Mouse (Mus musculus): Measurements from ENCODE around the gene Lnx2. TPM values are rescaled to one million over a fixed set of nuclear protein-coding genes. Genes with fewer than 3 reads are reported as not detected.

Gene Lnx2
- polyA plus RNA-seq, 1 experiment from 2014 or later = 19.7 TPM

- no peaks in the 10 kb centered on the region for H3K9me3 ChIP-seq (ENCODE audit: control insufficient read depth, low read length)
- no peaks in the 10 kb centered on the region for H3K36me3 ChIP-seq (ENCODE audit: control insufficient read depth, insufficient read depth, low read length)
- no peak for ATAC-seq (ENCODE audit: low read depth)
- H3K27me3 ChIP-seq (ENCODE audit: control insufficient read depth, insufficient read depth, low read depth, low read length) = no peaks in the 10 kb centered on the region
- no peak overlapping the region for H3K27ac ChIP-seq (ENCODE audit: low read length)
- no peak overlapping the region for H3K4me3 ChIP-seq (ENCODE audit: low read length)
- H3K4me1 ChIP-seq (replicated peaks; ENCODE audit: control insufficient read depth, insufficient read depth, low read length) = no peaks in the 10 kb centered on the region
- 59% methylated on average over 5 of the region's 5 CpGs for WGBS
- no peak overlapping the region for H3K4me2 ChIP-seq (ENCODE audit: low read depth, low read length)
- no peak overlapping the region for H3K9ac ChIP-seq (ENCODE audit: low read length)
Measured at GRCm38 (mm10) chr5:146989051-146989450, 87.3 kb downstream of the Lnx2 start.

- ATAC-seq (ENCODE audit: low read depth) = peak; percentile 50; the same call in 1 of the 2 replicates
- Histone ChIP-seq H3K4me2 (ENCODE audit: low read depth, low read length) (no peak overlapping the region), H3K36me3 (ENCODE audit: control insufficient read depth, insufficient read depth, low read length) (no peaks in the 10 kb centered on the region), H3K4me1 (replicated peaks; ENCODE audit: control insufficient read depth, insufficient read depth, low read length) (no peaks in the 10 kb centered on the region), H3K9ac (ENCODE audit: low read length) (no peak overlapping the region), H3K4me3 (ENCODE audit: low read length) (no peak overlapping the region), H3K27me3 (ENCODE audit: control insufficient read depth, insufficient read depth, low read depth, low read length) (no peaks in the 10 kb centered on the region), H3K9me3 (ENCODE audit: control insufficient read depth, low read length) (no peaks in the 10 kb centered on the region), H3K27ac (ENCODE audit: low read length) (no peak overlapping the region)
- WGBS = 75% methylated on average over 10 of the region's 10 CpGs
Measured at GRCm38 (mm10) chr5:146987588-146987987, 88.8 kb downstream of the Lnx2 start.

GRCm38 (mm10) chr5:146985725-146986433, 90.5 kb downstream of the Lnx2 start:
- no peak for ATAC-seq (ENCODE audit: low read depth)
- Histone ChIP-seq H3K27me3 (ENCODE audit: control insufficient read depth, insufficient read depth, low read depth, low read length) (no peaks in the 10 kb centered on the region), H3K27ac (ENCODE audit: low read length) (no peak overlapping the region), H3K4me2 (ENCODE audit: low read depth, low read length) (no peak overlapping the region), H3K4me1 (replicated peaks; ENCODE audit: control insufficient read depth, insufficient read depth, low read length) (no peaks in the 10 kb centered on the region), H3K9me3 (ENCODE audit: control insufficient read depth, low read length) (no peaks in the 10 kb centered on the region), H3K4me3 (ENCODE audit: low read length) (no peak overlapping the region), H3K36me3 (ENCODE audit: control insufficient read depth, insufficient read depth, low read length) (no peaks in the 10 kb centered on the region), H3K9ac (ENCODE audit: low read length) (no peak overlapping the region)
- WGBS = 63% methylated on average over 21 of the region's 21 CpGs

- no peak overlapping the region for H3K9ac ChIP-seq (ENCODE audit: low read length)
- peak; percentile 39; the same call in 1 of the 2 replicates for ATAC-seq (ENCODE audit: low read depth)
- H3K27me3 ChIP-seq (ENCODE audit: control insufficient read depth, insufficient read depth, low read depth, low read length) = no peaks in the 10 kb centered on the region
- no peak overlapping the region for H3K4me3 ChIP-seq (ENCODE audit: low read length)
- H3K27ac ChIP-seq (ENCODE audit: low read length) = no peak overlapping the region
- H3K4me2 ChIP-seq (ENCODE audit: low read depth, low read length) = no peak overlapping the region
- 4% methylated on average over 8 of the region's 8 CpGs for WGBS
- no peaks in the 10 kb centered on the region for H3K36me3 ChIP-seq (ENCODE audit: control insufficient read depth, insufficient read depth, low read length)
- no peaks in the 10 kb centered on the region for H3K9me3 ChIP-seq (ENCODE audit: control insufficient read depth, low read length)
- no peaks in the 10 kb centered on the region for H3K4me1 ChIP-seq (replicated peaks; ENCODE audit: control insufficient read depth, insufficient read depth, low read length)
Measured at GRCm38 (mm10) chr5:146983216-146983615, 93.2 kb downstream of the Lnx2 start.

- H3K9ac ChIP-seq (ENCODE audit: low read length) = no peak overlapping the region
- no peaks in the 10 kb centered on the region for H3K9me3 ChIP-seq (ENCODE audit: control insufficient read depth, low read length)
- no peak overlapping the region for H3K4me3 ChIP-seq (ENCODE audit: low read length)
- no peak overlapping the region for H3K4me2 ChIP-seq (ENCODE audit: low read depth, low read length)
- H3K27ac ChIP-seq (ENCODE audit: low read length) = no peak overlapping the region
- ATAC-seq (ENCODE audit: low read depth) = no peak
- no peaks in the 10 kb centered on the region for H3K4me1 ChIP-seq (replicated peaks; ENCODE audit: control insufficient read depth, insufficient read depth, low read length)
- no peaks in the 10 kb centered on the region for H3K36me3 ChIP-seq (ENCODE audit: control insufficient read depth, insufficient read depth, low read length)
- WGBS = 72% methylated on average over 6 of the region's 6 CpGs
- H3K27me3 ChIP-seq (ENCODE audit: control insufficient read depth, insufficient read depth, low read depth, low read length) = no peaks in the 10 kb centered on the region
Measured at GRCm38 (mm10) chr5:146981376-146981775, 95.0 kb downstream of the Lnx2 start.

GRCm38 (mm10) chr5:146974781-146975123, 101.6 kb downstream of the Lnx2 start:
- peaks cover 11% of the 10 kb centered on the region for H3K4me1 ChIP-seq (replicated peaks; ENCODE audit: control insufficient read depth, insufficient read depth, low read length)
- peak overlapping the region; percentile 41 for H3K4me2 ChIP-seq (ENCODE audit: low read depth, low read length)
- ATAC-seq (ENCODE audit: low read depth) = no peak
- peak overlapping the region; percentile 39; the same call in 1 of the 2 replicates for H3K27ac ChIP-seq (ENCODE audit: low read length)
- WGBS = 12% methylated on average over 13 of the region's 13 CpGs
- H3K4me3 ChIP-seq (ENCODE audit: low read length) = no peak overlapping the region; the same call in 1 of the 2 replicates
- no peaks in the 10 kb centered on the region for H3K27me3 ChIP-seq (ENCODE audit: control insufficient read depth, insufficient read depth, low read depth, low read length)
- H3K9ac ChIP-seq (ENCODE audit: low read length) = 0 out of 2 replicates have a peak overlapping the region, but pooled peaks have one; percentile 49
- H3K9me3 ChIP-seq (ENCODE audit: control insufficient read depth, low read length) = no peaks in the 10 kb centered on the region
- no peaks in the 10 kb centered on the region for H3K36me3 ChIP-seq (ENCODE audit: control insufficient read depth, insufficient read depth, low read length)

- no peak overlapping the region for H3K9ac ChIP-seq (ENCODE audit: low read length)
- no peaks in the 10 kb centered on the region for H3K36me3 ChIP-seq (ENCODE audit: control insufficient read depth, insufficient read depth, low read length)
- peak overlapping the region; percentile 41 for H3K4me2 ChIP-seq (ENCODE audit: low read depth, low read length)
- peak; percentile 69 for ATAC-seq (ENCODE audit: low read depth)
- H3K9me3 ChIP-seq (ENCODE audit: control insufficient read depth, low read length) = no peaks in the 10 kb centered on the region
- WGBS = 51% methylated on average over 25 of the region's 25 CpGs
- peaks cover 11% of the 10 kb centered on the region for H3K4me1 ChIP-seq (replicated peaks; ENCODE audit: control insufficient read depth, insufficient read depth, low read length)
- H3K4me3 ChIP-seq (ENCODE audit: low read length) = no peak overlapping the region
- H3K27ac ChIP-seq (ENCODE audit: low read length) = 0 out of 2 replicates have a peak overlapping the region, but pooled peaks have one; percentile 5
- no peaks in the 10 kb centered on the region for H3K27me3 ChIP-seq (ENCODE audit: control insufficient read depth, insufficient read depth, low read depth, low read length)
Measured at GRCm38 (mm10) chr5:146973858-146974780, 102.3 kb downstream of the Lnx2 start.

- 84% methylated on average over 9 of the region's 9 CpGs for WGBS
- no peaks in the 10 kb centered on the region for H3K9me3 ChIP-seq (ENCODE audit: control insufficient read depth, low read length)
- no peak for ATAC-seq (ENCODE audit: low read depth)
- H3K4me1 ChIP-seq (replicated peaks; ENCODE audit: control insufficient read depth, insufficient read depth, low read length) = peaks cover 11% of the 10 kb centered on the region
- H3K36me3 ChIP-seq (ENCODE audit: control insufficient read depth, insufficient read depth, low read length) = no peaks in the 10 kb centered on the region
- H3K4me3 ChIP-seq (ENCODE audit: low read length) = no peak overlapping the region
- H3K9ac ChIP-seq (ENCODE audit: low read length) = no peak overlapping the region
- H3K4me2 ChIP-seq (ENCODE audit: low read depth, low read length) = no peak overlapping the region
- H3K27me3 ChIP-seq (ENCODE audit: control insufficient read depth, insufficient read depth, low read depth, low read length) = no peaks in the 10 kb centered on the region
- H3K27ac ChIP-seq (ENCODE audit: low read length) = no peak overlapping the region
Measured at GRCm38 (mm10) chr5:146973353-146973752, 103.0 kb downstream of the Lnx2 start.
